Mouse (Mus musculus) megakaryocyte progenitor cell, adult 5-6 weeks (primary cell): ENCODE data around the gene Sult4a1. TPM values are rescaled to one million over a fixed set of nuclear protein-coding genes. Genes with fewer than 3 reads are reported as not detected.

Source experiments
- ATAC-seq: replicated peaks from 2 replicates; pipeline ENCODE4 v1.8.0; 2016; ENCODE audit warnings: mild to moderate bottlenecking, moderate TSS enrichment, inconsistent platforms; ENCODE audit not compliant: poor library complexity
- total RNA-seq, 2 experiments: library from RNA; stranded (forward) in 1 of 2; stranded (reverse) in 1 of 2; fragments of 157-497, 149-512 nt in 1 of 2; fragments of 200-1000 nt in 1 of 2; gene quantifications; 2 replicates each; pipeline versions ENCODE4 v1.2.3 to v1.2.4; 2015 to 2017

Gene Sult4a1
- not detected in 2 replicates for total RNA-seq (2015)
- total RNA-seq (2017), result not detected in 2 replicates

GRCm38 (mm10) chr15:84105105-84105923, at the start of gene Sult4a1:
Sult4a1 (minus strand) TSS chr15:84105754.
- no peak for ATAC-seq

- no peak for ATAC-seq
Measured at GRCm38 (mm10) chr15:84140929-84141328, 35.4 kb upstream of the Sult4a1 start.

- no peak for ATAC-seq
Measured at GRCm38 (mm10) chr15:84140109-84140508, 34.6 kb upstream of the Sult4a1 start.

- peak; percentile 68 for ATAC-seq
Measured at GRCm38 (mm10) chr15:84139592-84140005, 34.0 kb upstream of the Sult4a1 start.

GRCm38 (mm10) chr15:84136473-84137415, 31.2 kb upstream of the Sult4a1 start:
- no peak for ATAC-seq

DNA sequence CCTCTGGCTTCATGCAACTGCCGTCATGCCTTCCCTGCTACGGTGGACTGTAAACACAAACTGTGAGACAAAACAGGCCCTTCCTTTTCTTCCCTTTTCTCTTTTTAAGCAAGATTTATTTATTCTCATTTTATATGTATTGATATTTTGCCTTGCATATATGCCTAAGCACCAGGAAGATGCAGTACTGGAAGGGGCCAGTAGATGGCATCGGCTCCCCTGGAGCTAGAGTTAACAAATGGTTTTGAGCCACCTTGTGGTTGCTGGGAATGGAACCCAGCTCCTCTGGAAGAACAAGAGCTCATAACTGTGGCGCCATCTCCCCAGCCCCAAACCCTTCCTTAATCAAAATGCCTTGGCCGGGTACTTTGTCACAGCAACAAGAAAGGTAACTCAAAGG, 29.9 kb upstream of the Sult4a1 start:
- peak; percentile 71 for ATAC-seq

DNA sequence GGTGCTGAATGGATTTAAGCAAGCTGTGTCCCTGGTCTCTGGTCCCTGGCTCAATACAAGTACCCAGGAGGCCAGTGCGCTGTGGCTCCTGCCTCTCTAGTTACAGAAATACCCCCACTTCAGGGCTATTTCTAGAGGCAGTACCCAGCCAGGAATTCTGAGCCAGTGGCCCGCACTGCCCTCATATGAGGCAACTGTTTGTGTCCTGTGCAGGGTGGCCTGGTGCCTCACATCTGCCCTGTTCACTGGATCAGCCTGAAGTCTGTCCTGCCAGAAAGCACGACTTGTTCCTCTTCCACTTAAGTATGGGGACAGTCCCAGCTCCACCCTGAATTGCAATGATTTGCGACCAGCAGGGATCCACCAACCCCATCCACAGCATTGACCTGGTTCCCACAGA, 27.9 kb upstream of the Sult4a1 start:
- ATAC-seq, result no peak

DNA sequence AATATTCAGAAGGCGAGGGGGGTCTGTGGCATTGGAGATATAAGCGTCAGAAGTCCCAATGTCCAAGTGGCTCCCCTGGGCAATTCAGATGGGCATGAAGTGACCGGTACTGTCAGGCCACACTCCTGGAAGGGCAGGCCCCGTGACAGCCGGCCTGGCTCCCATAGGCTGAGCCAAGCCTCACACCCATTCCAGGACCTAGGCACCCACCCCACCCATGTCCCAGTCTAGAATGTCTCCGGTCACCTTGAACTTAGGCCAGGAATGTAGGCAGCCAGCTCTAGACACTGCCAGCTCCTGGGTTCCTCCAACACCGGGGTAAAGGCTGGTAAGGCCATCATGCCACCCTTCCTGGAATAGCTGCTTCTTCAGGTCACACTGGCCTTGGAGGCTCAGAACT, 26.4 kb upstream of the Sult4a1 start:
- ATAC-seq, result no peak

DNA sequence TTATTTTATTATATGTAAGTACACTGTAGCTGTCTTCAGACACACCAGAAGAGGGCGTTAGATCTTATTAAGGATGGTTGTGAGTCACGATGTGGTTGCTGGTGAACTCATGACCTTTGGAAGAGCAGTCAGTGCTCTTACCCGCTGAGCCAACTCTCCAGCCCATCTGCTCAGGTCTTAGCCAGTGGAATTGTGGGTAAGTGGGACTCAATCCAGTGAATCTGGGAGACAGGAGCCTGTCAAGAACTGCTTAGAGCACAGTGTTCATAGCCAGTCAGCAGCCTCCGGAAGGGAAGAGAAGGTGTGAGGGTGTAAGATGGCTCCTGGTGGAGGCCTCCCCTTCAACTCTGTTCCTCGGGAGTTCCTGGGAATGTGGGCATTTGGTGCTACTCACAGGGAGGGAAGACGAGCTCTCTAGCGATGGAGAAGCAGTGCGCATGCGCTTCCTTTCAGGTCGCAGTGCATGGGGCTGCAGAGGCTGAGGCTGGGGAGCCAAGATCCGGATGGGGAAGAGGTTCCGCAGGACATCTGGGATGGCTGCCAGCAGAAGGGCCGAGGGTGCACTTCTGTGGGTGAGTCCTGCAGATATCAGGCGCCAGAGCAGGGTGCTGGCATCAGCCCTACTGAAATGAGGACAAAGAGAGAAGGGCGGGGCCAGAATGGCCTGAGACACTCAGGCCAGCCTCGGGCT, 25.7 kb upstream of the Sult4a1 start:
- peak; percentile 65 for ATAC-seq

- peak; percentile 97 for ATAC-seq
Measured at GRCm38 (mm10) chr15:84126871-84127270, 21.3 kb upstream of the Sult4a1 start.

- peak; percentile 38; the same call in 1 of the 2 replicates for ATAC-seq
Measured at GRCm38 (mm10) chr15:84126447-84126846, 20.9 kb upstream of the Sult4a1 start.

DNA sequence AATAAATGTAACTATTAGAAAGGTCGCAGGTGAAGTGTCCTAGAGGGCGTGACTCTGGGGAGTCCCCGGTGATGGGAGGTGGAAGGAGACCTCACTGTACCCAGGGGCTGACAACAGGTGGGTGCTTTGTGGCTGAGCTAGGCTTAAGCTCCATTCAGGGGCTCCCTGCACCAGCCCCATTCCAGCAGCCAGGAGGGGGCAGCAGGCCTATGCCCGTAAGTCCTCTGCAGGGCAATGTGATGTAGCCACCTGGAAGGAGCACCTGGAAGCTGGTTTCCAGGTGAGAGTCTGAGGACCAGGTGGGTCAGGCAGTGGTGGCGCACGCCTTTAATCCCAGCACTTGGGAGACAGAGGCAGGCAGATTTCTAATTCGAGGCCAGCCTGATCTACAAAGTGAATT, 18.5 kb upstream of the Sult4a1 start:
- no peak for ATAC-seq

GRCm38 (mm10) chr15:84123075-84123474, 17.5 kb upstream of the Sult4a1 start, which contains the start of gene Pnpla5:
Pnpla5 (minus strand) TSS chr15:84123175.
- ATAC-seq, result no peak

DNA sequence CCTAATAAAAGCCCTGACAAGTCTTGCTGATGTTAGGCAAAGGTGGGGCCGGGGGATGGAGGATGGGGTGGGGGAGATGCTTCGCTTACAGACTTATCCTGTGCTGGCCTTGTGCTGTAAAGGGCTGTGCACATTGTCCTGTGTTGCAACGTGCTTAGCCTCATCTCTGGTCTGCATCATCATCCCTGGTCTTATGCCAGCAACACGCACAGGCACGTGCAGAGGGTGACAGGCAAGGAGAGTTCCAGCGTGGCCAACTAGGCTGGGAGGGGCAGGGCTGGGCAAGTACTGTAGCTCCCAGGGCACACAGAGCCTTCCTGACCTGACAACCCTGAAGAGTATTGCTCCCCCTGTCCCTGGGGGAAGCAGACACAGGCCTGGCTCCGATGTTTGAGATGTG, 15.5 kb upstream of the Sult4a1 start:
- ATAC-seq, result no peak

DNA sequence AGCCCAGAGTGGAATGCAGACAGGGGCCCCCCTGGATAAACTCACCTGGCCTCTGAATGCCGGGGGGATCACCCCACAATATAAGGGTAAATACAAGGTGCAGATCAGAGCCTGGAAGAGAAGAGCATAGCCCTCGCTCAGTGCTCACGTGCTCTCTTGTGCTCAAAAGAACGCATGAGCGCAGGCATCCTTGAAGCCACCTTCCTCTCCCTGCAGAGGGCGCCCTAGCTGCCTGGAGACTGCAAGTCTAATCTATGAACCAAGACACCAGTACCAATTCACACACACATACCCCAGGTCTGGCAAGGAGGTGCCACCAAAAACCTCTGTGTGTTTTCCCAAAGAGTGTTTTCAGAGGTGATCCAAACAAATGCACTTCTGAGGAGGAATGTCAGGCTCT, 15.1 kb upstream of the Sult4a1 start:
- ATAC-seq, result peak; percentile 66

DNA sequence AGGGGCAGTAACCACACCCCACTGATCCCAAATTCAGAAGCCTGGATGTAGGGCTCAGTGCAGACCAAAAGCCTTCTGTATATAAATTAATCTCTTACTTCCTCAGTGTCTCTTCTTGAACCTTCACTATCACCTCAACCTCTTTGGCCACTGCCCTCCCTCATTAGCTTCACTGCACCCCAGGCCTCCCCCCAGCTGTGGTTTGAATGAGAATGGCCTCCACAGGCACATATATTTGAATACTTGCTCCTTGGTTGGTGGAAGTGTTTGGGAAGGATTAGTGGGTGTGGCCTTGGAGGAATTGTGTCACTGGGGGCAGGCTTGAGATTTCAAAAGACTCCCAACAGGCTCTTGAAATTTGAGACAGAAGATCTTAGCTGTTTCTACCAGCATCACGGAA, 10.9 kb upstream of the Sult4a1 start:
- no peak for ATAC-seq

GRCm38 (mm10) chr15:84115727-84116126, 10.2 kb upstream of the Sult4a1 start:
- 0 out of 2 replicates have a peak, but pooled peaks have one; percentile 23 for ATAC-seq

- no peak for ATAC-seq
Measured at GRCm38 (mm10) chr15:84113873-84114272, 8.3 kb upstream of the Sult4a1 start.

- ATAC-seq, result peak; percentile 61; the same call in 1 of the 2 replicates
Measured at GRCm38 (mm10) chr15:84108899-84109298, 3.3 kb upstream of the Sult4a1 start.

DNA sequence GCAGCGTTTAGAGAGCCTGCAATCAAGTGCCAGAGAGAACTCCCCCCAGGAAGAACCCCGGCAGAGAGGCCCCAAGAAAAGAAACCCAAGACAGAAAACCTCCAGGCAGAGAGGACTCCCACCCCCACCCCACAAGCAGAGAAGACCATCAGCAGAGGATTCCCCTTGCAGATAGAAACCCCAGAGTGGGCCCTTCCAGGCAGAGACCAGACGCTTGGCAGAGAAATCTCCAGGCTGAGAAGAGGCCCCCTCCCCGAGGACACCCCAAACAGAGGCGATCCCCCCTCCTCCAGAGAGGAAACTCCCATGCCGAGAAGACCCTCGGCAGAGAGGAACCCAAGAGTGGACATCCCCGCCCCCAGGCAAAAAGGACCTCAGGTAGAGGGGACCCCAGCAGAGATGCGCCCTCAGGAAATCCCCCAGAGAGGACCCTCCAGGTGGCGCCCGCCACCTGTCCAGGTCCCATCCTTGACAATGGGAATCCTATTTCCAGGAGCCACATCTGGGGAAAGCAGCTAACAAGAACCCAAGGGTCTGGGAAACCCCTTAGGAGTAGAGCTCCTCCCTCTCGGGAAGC, 458 bp upstream of the Sult4a1 start:
- no peak for ATAC-seq

- no peak for ATAC-seq
Measured at GRCm38 (mm10) chr15:84104626-84105025, 928 bp downstream of the Sult4a1 start.
